Mouse (Mus musculus): ENCODE measurements at regions not wholly inside any gene's neighbourhood (a gene's known extent, or its start where the extent isn't known, plus 50 kb on each side); places are given as distances from the start of the nearest gene placed in this dataset.

GRCm38 (mm10) chr14:64592706-64593320 lies 488.7 kb downstream of the Prss52 start:
- TF ChIP-seq CTCF (IDR thresholded peaks at IDR 0.05; ENCODE audit: low read depth, low read length) (no peak), POLR2A (IDR thresholded peaks at IDR 0.05; ENCODE audit: borderline replicate concordance, low read depth, low read length) (no peak)

All from bone marrow macrophage, adult 2 months (primary cell).